Mouse (Mus musculus) spleen, postnatal 36 days (tissue): ENCODE results near the gene Mbd6.

Source experiments
- DNase-seq, 2 experiments: peaks; one replicate each; pipeline ENCODE4 v3.0.0; 2022; ENCODE audit warnings: low spot score in 2 of 2, mixed read lengths in 1 of 2

Gene Mbd6

DNA sequence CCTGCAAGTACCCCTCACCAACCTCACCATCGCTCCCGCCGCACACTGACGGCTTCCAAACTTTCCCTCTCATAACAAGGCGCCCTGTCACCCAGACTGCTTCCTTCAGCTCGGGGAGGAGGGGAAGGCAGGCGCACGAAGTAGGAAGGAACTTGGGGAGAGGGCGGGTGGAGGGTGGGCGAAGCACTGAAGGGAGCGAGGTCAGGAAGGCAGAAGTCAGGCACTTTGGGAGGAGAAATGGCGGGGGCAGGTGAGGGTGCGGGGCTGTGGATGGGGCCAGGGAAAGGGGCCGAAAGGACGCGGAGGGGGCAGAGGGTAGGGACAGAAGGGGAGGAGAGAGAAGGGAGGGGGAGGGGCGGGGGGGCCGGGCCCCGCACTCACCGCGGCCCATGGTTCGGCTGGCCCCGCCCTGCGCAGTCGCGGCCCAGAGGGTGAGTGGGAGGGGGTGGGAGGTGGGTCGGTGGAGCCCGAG, 454 bp downstream of the Mbd6 start:
- DNase-seq: peak; percentile 45 to 57

DNA sequence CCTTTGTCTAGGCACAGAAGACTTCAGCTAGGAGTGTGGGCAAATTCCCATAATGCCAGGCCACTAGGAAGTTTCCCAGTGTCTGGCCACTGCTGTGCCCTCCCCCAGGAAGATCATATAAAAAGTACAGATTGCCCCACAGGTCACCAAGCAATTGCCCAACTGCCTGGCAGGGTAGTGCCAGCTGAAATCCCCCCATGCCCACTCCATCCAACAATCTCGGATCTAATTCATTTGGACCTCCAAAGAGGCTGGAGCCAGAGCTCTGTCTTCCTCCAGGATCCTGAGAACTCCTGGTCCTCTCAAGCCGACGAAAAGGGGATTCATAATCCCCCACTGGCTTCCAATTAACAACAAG, 903 bp downstream of the Mbd6 start:
- no peak for DNase-seq

DNA sequence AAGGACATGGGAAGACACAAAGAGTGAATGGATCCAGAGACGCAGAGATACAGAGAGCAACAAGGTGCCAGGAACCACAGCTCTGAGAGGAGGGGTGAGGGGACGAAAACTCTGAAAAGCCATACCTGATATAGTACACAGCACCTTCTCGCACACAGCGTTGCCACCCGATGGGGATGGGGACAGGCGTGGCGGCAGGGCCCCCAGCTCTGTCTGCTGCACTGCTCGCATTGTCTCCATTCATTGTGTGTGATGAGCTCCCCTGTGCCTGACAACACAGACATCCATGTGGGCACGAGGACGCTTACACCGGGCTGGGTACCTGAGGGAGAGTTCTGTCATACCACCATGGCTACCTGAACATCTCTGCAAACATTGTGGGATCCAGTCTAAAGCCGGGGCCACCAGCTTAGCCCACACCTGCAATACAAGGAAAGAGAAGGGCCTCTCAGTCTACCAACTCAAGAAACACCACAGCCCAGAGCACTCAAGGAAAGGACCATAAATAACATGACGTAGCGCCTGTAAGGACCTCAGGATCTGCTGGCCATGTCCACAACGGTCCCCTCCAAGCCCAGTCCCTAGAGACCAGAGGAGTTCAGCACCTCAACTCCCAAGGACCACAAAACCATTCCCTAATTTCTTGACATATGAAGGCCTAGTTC, 1.4 kb downstream of the Mbd6 start:
- DNase-seq: no peak

DNA sequence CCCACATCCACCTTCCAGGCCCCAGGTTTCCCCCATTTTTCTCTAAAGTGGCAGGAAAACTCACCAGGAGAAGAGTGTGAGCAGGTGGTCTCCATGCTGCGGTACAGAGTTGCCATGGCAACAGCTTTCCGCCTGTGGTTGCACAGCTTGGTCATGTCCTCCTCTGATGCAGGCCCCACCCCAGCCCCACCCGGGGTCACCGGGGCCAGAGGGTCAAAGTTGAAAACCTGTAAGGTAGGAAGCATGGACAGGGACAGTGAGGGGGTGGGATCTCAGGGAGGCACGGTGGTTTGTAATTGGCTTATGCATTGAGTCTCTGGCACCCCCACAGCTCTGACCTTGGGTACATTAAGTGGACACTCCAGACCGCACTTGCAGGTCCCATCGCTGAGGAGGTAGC, 2.1 kb downstream of the Mbd6 start:
- DNase-seq: no peak

DNA sequence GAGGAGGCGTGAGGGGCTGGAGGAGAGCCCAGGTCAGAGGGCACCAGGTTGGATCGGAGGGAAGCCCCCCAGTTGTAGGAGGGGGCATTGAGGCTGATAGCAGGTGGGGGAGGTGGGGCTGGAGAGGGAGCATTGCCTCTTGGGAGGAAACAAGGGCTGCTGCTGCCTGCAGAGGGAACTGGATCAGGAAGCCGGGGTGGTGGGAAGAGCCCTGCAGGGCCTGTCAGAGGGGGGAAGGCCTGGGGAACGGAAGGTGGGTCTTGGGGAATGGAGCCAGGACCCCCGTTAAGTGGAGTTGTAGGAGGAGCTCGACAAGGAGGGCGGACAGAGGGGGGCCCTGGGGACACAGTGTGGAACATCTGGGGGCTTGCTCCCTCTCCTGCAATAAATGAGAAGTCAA, 2.6 kb downstream of the Mbd6 start:
- DNase-seq: no peak

DNA sequence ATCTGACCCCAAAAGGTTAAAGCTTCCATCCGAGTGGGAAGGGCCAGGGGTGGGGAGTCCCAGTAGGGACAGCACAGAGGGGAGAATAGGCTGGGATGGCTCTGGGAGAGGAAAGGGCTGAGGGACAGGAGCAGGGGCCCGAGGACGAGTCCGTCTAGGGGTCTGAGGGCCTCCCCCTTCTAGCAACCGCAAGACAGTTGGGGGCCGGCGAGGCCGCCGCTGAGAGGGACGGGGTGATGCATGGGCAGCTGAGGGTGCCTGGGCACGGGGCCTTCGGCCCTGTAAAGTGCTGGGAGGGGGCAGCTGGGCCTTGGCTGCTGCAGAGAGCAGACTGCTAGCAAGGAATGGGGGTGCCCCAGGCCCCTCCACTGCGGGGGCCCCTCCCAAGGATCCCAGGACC, 3.2 kb downstream of the Mbd6 start:
- no peak for DNase-seq

DNA sequence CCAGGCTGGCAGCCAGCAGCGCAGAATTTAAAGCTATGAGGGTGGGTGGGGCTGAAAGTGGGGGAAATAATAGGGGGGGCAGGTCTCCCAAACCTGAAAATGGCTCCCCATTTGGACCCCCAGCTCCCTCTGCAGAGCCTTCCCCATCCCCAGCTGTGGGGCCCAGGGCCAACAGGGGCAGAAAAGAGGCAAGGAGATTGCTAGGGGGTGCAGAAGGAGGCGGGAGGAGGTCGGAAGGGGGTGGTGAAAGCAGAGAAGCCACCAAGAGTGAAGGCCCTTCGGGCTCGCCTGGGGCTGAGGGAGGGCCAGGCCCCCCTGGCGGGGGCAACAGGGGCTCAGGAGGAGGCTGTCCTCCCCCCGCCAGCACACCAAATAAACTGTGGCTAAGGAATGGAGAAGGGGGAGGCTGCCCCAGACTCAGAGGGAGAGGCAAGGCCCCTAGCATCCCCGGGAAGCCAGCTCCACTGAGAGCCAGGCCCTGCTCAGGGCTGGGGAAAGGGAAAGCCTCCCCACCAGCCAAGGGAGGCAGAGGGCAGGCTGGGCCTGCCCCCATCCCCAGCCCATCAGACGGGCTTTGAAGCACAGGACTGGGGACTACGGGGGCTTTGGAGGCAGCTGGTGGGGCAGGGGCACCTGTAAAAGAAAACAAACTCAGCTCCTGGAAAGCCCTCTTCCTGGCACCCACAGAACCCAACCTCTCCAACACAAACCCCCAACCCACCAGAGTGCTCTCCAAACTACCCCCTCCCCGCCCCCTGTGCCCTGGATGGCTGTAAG, 3.9 kb downstream of the Mbd6 start:
- no peak for DNase-seq

DNA sequence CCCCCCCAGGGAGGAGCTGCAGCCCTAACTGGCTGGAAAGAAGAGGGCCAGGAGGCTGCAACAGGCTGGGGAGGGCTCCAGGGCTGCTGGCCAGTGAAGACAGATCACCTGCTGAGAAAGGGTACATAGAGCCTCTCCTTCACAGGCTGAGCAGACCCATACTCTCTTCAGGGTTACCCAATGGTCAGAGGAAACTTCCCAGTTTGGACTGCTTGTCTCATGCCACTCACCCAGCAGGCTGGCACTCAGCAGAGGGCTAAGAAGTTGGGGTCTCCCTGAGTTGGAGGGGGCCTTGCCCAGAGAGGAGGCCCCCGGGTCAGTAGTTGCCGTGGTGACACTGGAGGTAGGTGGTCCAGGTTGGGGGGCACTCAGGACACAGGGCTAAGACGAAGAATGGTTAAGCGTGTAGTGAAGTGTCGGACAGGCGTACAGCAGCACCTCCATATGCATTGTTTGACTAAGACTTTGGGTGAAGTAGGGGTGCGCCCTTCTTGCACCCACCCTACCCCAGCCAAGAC, 4.7 kb downstream of the Mbd6 start:
- no peak for DNase-seq

DNA sequence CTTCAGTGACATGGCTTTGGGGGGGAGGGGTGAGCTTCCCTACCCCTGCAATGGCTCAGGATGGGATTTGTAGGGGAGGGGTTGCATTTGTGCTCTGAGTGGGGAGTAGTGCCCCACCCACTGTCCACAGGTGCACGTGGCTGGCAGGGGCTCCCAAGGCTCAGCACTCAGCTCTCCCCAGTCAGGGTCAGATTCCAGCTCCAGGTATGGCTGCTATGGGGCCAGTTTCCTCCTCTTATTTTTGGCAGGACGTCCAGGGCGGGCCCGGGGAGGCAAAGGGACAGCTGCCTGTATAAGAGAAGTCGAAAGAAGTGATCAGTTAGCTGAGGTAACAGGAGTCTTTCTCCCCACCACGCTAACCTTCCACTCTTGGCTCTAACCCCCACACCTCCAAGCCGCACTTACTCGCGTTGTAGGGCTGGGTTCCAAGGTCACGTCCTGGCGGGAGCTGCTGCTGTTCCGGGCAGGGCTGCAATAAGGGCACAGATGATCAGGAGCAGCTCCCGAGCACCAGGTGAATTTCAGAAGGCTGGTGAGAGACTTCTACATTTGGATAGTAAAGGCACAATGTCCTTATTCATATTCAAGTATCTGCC, 6.1 kb downstream of the Mbd6 start:
- DNase-seq: no peak

DNA sequence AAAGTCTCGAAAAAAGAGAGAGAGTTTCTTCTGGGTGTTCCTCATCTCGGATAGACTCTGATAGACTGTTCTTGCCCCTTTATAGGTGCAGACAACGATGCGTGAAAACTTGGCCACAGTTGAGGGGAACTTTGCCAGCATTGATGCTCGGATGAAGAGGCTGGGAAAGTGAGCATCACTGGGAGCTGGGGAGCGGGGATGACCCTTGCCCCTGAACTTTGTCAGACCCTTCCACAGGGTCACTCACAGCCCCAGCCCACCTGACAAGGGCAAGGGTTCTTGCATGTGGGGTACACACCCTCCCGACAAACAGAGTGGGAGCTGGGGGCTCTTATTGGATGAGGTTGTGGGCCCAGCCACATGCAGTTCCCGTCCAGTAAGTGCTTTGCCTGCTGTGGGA, 7.5 kb downstream of the Mbd6 start:
- DNase-seq: no peak

DNA sequence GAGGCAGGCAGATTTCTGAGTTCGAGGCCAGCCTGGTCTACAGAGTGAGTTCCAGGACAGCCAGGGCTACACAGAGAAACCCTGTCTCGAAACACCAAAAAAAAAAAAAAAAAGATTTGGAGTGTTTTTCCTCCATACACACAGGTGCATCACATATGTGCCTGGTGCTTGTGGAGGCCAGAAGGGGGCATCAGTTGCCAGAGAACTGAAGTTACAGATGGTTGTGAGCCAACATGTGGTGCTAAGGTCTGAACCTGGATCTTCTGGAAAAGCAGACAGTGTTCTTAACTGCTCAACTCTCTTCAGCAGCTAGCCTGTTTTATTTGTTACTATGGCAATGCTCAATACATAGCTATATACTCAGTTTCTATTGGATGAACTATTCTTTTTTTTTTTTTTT, 9.1 kb downstream of the Mbd6 start:
- DNase-seq: no peak

DNA sequence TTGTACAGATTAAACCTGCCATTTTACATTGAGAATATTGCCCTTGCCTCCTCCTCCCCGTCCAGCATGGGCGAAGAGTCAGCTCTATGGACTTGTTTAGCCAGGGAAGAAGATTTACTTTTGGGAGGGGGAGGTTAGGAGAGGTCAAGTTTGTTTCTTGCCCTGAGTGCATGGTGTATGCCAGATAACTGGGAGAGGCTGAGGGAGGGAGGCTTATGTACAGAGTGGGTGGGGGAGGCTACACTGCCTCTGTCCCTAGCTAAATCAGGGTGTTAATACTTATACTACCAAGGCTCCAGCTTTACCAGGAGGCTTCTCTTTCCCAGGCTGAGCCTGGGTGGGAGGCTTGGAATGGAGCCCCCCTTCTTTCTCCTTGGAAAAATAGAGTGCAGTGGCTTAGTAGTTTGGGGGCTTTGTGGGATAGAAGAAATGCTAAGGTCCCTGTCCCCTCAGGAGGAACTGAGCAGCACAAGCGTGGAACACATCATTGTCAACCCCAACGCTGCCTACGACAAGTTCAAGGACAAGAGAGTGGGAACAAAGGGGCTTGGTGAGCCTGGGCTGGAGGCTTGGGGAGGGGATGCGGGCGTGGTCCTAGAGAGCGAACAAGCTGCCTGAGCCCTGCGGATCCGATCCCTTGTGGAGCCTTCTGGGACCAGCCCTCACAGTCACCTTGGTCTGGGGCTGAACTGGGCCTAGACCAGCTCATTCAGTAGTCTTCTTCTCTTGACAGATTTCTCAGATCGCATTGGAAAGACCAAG, 14.4 kb downstream of the Mbd6 start:
- DNase-seq: no peak

DNA sequence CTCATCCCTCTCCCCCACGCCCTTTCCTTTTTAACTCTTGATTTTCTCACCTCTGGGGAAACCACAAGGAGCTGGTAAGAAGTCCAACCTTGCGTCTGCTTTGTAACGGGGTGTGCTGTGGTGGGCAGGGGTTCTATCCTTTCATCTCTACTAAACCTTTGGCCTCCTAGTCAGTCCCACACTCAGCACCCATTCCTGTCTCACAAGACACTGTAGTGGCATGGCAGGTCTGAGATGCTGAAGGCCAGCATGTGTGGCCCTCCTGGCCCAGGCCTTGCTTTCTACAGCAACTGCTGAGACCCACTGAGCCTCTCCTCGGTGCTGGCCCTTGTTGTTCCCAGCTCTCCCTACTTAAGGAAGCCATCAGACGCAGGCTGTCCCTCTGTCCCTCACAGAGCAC, 16.4 kb downstream of the Mbd6 start:
- no peak for DNase-seq

DNA sequence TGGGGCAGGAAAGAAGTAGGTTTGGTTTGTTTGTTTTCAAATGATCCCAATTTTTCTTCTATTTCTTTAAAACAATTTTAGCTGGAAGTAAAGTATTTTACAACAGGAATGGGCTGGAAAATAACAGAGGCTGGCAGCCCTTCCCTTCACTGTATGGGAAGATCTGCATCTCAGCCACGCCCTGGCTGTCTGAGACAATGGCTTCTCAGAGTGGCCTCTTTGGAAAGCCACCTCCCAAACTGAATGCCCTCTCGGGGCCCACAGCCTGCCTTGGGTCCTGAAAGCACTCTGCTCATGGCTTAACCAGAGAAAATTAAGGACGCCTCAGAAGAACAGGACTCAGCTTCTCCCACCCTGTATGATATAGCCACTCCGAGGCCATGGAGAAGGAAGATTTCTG, 18.9 kb downstream of the Mbd6 start:
- DNase-seq: no peak

DNA sequence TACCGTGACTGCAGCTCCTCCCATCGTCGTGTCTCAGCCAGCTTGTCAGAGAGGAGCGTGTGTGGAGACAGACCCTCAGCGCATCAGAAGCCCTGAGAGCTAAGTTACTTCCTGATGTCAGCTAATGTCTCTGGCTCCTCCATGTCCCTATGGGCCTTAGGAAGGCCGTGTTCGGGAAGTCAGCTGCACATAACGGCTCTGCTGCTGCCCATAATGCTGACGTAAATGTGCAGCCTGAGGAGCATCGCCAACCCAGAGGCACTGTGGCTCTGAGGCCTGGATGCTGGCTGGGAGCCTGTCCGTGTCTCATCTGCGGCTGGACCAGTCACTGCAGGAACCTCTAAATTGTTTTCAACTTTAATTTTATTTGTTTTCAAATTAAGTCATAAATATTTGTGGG, 19.8 kb downstream of the Mbd6 start:
- no peak for DNase-seq

DNA sequence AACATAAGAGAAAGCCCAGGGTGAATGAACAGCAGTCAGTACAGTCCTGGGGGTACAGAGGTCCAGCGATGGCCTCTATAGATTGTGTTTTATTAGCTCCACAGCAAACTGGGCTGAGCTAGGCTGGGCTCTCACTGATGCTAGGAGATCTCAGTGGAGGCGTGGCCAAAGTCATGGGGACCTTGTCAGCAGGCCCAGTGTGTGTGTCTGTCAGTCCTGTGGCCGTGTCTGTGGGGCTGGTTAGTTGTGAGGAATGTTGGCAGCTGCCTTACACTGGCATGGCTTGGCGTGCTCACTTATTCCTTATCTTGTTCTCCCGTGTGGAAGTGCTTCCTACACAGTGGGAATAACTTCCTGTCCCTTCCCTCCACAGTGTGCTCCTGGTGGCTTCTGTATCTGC, 20.4 kb downstream of the Mbd6 start:
- no peak for DNase-seq

DNA sequence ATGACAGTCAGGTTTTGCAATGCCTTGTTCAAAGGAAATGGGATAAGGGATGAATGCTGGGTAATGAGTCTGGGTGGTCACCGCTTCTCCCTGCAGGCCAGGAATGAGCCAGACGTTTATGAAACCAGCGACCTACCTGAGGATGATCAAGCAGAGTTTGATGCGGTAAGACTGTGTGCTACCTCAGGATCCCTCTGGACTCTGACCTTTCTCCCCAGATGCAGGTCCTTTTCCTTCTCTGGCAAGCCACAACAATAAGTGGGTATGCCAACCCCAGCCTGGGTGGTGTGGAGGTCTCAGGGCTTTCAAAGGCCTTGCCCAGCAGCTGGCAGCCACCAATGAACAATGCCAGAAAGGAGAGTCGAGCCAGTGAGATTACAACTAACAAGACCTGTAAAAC, 21.5 kb downstream of the Mbd6 start:
- DNase-seq: no peak

DNA sequence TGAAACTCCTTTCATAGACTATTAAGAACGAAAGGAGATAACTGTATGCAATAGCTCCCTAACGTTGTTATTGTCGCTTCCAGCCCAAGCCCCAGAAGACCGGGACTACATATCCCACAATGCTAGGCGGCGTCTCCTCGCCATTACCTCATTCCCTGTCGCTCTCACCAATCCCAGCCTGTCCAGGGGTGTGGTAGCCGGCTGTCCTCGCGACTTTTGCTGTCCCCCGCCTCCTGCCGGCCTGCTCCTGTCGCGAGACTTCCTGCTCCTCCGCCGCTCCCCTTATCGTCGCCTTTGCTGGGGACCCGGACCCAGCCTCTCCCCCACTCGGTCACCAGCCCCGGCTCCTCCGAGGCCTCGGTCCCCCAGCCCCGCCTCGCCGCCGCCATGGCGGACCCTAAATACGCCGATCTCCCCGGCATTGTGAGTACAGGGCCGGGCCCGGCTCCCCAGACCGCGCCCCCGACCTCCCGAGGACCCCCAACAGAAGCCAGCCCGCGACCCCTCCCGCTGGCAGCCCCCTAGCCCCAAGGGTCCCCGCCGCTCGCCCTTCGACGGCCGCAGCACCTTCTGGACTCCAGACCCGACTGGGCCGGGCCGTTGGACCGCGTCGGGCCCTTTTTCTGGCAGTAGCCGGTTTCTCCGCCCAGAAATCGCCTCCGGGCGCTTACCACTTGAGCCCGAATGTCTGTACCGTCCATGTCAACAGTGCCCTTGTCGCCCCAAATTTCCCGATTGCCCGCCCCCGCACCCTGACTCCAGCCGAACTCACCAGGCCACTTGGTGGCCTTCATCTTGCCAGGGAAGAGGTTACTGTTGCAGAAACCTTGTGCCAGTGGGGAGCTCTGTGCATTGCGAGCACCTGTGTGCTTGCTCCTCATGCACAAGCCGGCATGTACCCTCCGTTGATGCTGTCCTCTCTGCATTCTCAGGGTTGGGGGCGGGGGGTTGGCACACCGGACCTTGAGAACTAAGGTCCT, 22.4 kb downstream of the Mbd6 start, which contains the start of gene Dctn2:
Gene Dctn2, plus strand, starts transcription at position 257 of the 980 bp plus-strand sequence.
- peak; percentile 94 to 95 for DNase-seq

DNA sequence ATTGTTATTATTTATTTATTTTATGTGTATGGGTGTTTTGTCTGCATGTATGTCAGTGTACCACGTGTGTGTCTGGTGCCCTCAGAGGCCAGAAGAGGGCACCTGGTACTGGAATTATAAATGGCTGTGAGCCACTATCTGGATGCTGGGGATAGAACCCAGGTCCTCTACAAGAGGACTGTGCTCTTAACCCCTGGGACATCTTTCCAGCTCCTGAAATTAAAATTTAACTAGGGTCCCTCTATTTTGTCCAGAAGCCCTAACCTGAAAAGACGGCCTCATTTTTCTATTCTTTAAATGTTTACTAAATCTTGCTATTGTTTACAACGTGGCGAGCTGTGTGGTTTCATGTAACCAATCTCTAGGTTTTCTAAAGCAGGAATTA, 23.1 kb downstream of the Mbd6 start:
- DNase-seq: peak in 1 of 2 experiments; percentile 43

DNA sequence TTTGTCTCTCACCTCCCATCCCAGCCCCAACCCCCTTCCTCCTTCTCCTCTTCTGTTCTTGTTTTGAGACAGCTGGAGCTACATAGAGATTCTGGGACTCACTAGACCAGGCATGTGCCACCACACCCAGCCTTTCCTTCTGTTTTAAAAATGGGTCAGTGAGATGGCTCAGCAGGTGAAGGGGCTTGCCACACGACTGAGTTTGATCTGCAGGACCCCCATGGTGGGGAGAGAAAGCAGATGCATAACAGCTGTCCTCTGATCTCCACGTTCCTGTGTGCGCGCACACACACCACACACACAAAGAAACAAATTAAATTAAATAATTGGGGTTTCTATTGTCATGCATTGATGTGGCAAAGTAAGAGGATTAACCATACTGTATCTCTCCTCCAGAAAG, 23.8 kb downstream of the Mbd6 start:
- no peak for DNase-seq

DNA sequence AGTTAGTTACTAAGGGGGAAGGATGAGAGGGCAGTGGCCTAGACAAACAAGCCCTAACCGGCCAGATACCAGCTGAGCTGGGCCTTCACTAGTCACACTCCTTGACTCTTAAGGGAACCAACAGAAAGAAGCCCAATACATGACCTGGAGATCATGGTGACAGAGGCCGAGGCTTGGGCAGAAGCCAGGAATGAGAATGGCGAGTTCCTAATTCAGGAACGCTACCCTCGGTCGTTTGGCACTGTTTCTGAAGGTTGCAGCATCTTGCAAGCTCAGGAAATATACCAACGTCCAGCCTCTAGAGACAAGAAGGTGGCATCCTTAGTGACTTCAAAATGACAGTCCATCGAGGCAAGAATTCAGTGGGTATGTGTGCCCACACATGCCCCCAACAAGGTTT, 24.5 kb downstream of the Mbd6 start:
- DNase-seq: no peak
